Mouse (Mus musculus) cerebellum, postnatal 36 days (tissue): ENCODE data around the gene Tmed4.
A peak's percentile ranks its signal among the peaks of the same experiment; 100 is the strongest.
"Not testable (repeated sequence)": the region's sequence is repeated elsewhere in the genome, so short reads cannot be mapped to it uniquely, and the experiment has no call there.

Source experiments
- DNase-seq, 2 experiments: peaks; one replicate each; pipeline ENCODE4 v3.0.0; 2021 to 2022; ENCODE audit warnings: mixed read lengths in 2 of 2

The Tmed4 gene

GRCm38 (mm10) chr11:6267320-6268254 lies 7.1 kb downstream of the Tmed4 start, which contains the start of gene Ddx56:
Gene Ddx56 (minus strand): TSS chr11:6267772.
- DNase-seq: peak; percentile 90 to 92

- no peak for DNase-seq
These were observed 8.0 kb downstream of the Tmed4 start for GRCm38 (mm10) chr11:6266621-6267020.

GRCm38 (mm10) chr11:6261434-6262082 lies 13.1 kb downstream of the Tmed4 start:
- DNase-seq: peak; percentile 77 to 80

- DNase-seq: no peak
These were observed 15.3 kb downstream of the Tmed4 start for GRCm38 (mm10) chr11:6259413-6259812.

- no peak for DNase-seq
These were observed 18.1 kb downstream of the Tmed4 start for GRCm38 (mm10) chr11:6256490-6257072.

- not testable (repeated sequence) for DNase-seq
These were observed 20.1 kb downstream of the Tmed4 start for GRCm38 (mm10) chr11:6254602-6255001.

- DNase-seq: no peak
These were observed 21.8 kb downstream of the Tmed4 start for GRCm38 (mm10) chr11:6252824-6253223.

- no peak for DNase-seq
These were observed 22.4 kb downstream of the Tmed4 start for GRCm38 (mm10) chr11:6252248-6252647.

- no peak for DNase-seq
These were observed 30.0 kb downstream of the Tmed4 start for GRCm38 (mm10) chr11:6244707-6245106.

GRCm38 (mm10) chr11:6233025-6233424 lies 41.6 kb downstream of the Tmed4 start:
- DNase-seq: no peak

- no peak for DNase-seq
These were observed 44.7 kb downstream of the Tmed4 start, which contains the start of gene Npc1l1 for GRCm38 (mm10) chr11:6230012-6230411. Gene Npc1l1 (minus strand): TSS chr11:6230143.

- DNase-seq: no peak
These were observed 50.0 kb downstream of the Tmed4 start for GRCm38 (mm10) chr11:6224541-6225229.

GRCm38 (mm10) chr11:6222187-6222586 lies 52.5 kb downstream of the Tmed4 start:
- no peak for DNase-seq
